Mouse (Mus musculus): ENCODE measurements around the gene Scly. TPM values are rescaled to one million over a fixed set of nuclear protein-coding genes. Genes with fewer than 3 reads are reported as not detected.

The Scly gene
- polyA plus RNA-seq (2012; rRNA removed) = 11.5 and 12.3 TPM in 2 replicates

GRCm38 (mm10) chr1:91297799-91298744 is at the start of gene Scly:
Scly (plus strand) TSS chr1:91298338.

GRCm38 (mm10) chr1:91249564-91250414 is 48.3 kb upstream of the Scly start, which contains the start of gene Ube2f:
Ube2f (plus strand) TSS chr1:91250304.

DNA sequence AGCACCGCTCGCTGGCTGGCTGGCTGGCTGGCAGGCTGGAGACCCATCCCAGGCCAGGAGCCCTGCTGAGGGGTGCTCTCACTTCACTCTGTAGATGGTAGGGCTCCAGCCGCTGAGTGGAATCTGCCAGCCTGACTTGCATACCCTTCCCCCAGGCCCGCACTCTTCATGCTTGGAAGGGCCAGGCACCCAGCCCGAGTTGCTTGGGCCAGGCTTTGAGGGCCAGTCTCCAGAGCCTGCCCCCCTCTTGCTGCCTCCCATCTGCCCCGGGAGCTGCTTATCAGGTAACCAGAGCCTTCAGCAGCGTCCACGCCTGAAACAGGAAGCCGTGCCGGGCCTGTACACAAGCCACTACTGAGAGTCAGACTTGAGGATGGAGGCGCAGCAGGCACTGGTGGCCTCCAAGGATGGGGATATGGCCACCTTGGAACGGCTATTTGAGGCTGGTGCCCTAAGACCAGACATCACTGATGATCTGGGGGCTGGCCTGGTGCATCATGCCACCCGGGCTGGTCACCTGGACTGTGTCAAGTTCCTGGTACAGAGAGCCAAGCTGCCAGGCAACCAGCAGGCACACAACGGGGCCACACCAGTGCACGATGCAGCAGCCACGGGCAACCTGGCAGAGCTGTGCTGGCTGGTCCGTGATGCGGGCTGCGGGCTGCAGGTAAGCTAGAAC is 23.8 kb downstream of the Scly start, which contains the start of gene Espnl:
Espnl (plus strand) TSS at position 316 of the 679 bp plus-strand sequence.

DNA sequence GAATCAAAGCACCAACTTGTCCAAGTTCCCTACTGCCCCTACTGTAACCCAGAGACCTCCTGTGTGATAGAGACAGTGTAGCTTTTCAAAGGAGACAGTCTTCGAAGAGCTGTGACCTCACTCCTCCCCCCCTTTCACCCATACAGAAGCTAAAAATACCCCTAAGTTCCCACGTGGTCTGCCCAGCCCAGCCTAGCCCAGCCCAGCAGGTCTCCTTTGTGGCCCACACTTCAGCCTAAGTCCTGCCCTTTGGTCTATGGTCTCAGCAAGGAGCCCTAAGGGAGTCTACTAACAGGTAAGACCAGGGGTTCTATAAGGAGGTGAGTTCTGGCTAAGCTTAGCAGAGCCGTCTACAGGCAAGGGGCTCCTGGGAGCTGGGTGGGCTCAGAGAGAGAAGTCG is 52.7 kb downstream of the Scly start, which contains the start of gene Klhl30:
Klhl30 (plus strand) TSS at position 176 of the 400 bp plus-strand sequence.

DNA sequence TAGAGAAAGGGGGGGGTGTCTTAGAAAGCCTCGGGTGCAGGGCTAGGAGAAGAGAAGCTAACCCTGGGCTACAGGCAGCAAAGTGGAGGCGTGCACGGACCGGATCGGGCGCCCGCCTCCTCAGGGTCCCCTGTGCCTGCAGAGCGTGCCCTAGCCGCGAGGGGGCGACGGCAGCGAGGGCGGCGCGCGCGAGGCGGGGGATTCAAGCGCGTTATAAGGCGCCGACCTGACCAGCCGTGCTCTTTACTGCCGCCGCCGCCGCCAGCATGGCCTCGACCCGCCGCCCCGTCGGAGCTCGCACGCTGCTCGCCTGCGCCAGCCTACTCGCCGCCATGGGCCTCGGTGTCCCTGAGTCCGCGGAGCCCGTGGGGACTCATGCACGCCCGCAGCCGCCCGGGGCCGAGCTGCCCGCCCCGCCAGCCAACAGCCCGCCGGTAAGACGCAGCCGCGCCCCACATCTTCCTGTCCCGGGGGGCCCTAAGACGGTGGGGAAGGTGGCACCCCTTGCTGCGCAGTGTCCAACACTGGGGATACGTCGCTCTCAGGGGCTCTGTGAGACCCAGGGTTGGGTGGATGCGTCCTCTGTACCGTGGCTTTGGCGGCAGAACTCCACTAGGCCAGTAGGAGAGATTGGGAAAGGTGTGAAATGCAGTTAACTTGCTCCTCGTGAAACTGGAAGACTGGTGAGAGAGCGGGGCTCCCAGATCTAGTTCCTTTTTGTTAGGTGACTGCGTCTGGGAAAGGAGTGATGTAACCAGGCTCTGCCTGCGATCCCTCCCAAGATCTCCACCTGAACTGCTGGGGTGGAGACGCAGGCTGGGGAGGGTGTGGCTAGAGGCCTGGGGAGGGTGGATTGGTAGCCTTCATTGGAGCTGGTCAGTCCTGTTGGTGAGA is 68.3 kb downstream of the Scly start, which contains the start of gene Erfe:
Erfe (plus strand) TSS at position 216 of the 894 bp plus-strand sequence.

Other genes starting within 250 kb of the Scly start
- gene Rbm44, start 153.2 kb upstream of the Scly start, polyA plus RNA-seq (2012; rRNA removed) = 0.19 and 0.23 TPM in 2 replicates
- gene Ramp1, start 118.5 kb upstream of the Scly start, polyA plus RNA-seq (2012; rRNA removed) = 2.2 and 2.7 TPM in 2 replicates
- 61.0 and 63.6 TPM in 2 replicates for gene Ube2f, start 48.0 kb upstream of the Scly start, polyA plus RNA-seq (2012; rRNA removed)
- 0.09 and 0.10 TPM in 2 replicates for gene Espnl, start 23.7 kb downstream of the Scly start, polyA plus RNA-seq (2012; rRNA removed)
- gene Klhl30, start 52.7 kb downstream of the Scly start, polyA plus RNA-seq (2012; rRNA removed) = 0.12 and 0.85 TPM in 2 replicates
- 0.34 and 0.58 TPM in 2 replicates for gene Erfe, start 68.1 kb downstream of the Scly start, polyA plus RNA-seq (2012; rRNA removed)
- 153 and 156 TPM in 2 replicates for gene Ilkap, start 100.5 kb downstream of the Scly start, polyA plus RNA-seq (2012; rRNA removed)
- 148 and 184 TPM in 2 replicates for gene Hes6, start 115.7 kb downstream of the Scly start, polyA plus RNA-seq (2012; rRNA removed)
- 8.1 and 8.2 TPM in 2 replicates for gene Per2, start 161.0 kb downstream of the Scly start, polyA plus RNA-seq (2012; rRNA removed)
- 20.9 TPM in 2 replicates for gene Traf3ip1, start 196.3 kb downstream of the Scly start, polyA plus RNA-seq (2012; rRNA removed)
- gene Asb1, start 242.2 kb downstream of the Scly start, polyA plus RNA-seq (2012; rRNA removed) = 13.3 and 14.7 TPM in 2 replicates